Mouse (Mus musculus) frontal cortex, postnatal 36 days (tissue): ENCODE measurements at regions not wholly inside any gene's neighbourhood (a gene's known extent, or its start where the extent isn't known, plus 50 kb on each side); places are given as distances from the start of the nearest gene placed in this dataset.

Source experiments
- DNase-seq, 2 experiments: peaks; one replicate each; pipeline ENCODE4 v3.0.0; 2022; ENCODE audit warnings: low spot score in 2 of 2

DNA sequence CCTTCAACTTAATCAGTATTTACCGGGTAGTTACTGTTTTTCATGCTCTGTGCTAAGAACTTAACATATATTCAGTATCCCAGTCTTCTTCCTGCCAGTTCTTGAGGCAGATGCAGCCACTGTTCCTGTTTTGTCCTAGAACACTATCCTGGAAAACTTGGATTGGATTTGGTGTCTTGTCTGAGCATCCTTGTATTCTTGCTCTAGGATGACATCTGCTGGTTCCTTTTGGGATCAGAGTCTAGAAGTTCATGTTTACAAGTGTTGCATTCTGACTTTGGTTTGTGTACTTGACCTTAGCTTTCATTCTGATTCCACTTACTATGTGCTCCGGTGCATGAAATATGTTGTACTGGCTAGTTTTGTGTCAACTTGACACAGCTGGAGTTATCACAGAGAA, 55.4 kb downstream of the Cldn34b3 start:
- peak in 1 of 2 experiments; percentile 4 for DNase-seq
